Comparison of ENCODE assay signal across 8 mouse cellular contexts in genomic region chr1:78216509-78217141, GRCm38 (mm10). TPM values are rescaled to one million over a fixed set of nuclear protein-coding genes. Genes with fewer than 3 reads are reported as not detected.
DNase-seq lines count a peak whose midpoint lies in the region; ATAC-seq and TF ChIP-seq lines count a peak whose summit lies in the region.

No protein-coding gene starts in this region.

- peak overlapping the region; percentile 57 for H3K4me3 ChIP-seq in kidney, embryonic 15.5 days (replicated peaks)
- H3K4me3 ChIP-seq in heart, embryonic 16.5 days (ENCODE audit: low read length), result peak overlapping the region; percentile 69
- H3K4me3 ChIP-seq in midbrain, embryonic 12.5 days, result peak overlapping the region; percentile 66

- peak overlapping the region; percentile 45 for H3K9ac ChIP-seq in kidney, embryonic 15.5 days
- peak overlapping the region; percentile 67 for H3K9ac ChIP-seq in heart, embryonic 16.5 days (ENCODE audit: low read length)
- H3K9ac ChIP-seq in midbrain, embryonic 12.5 days (replicated peaks), result peak overlapping the region; percentile 66

- H3K36me3 ChIP-seq in kidney, embryonic 15.5 days, result no peaks in the 10 kb centered on the region
- no peaks in the 10 kb centered on the region for H3K36me3 ChIP-seq in heart, embryonic 16.5 days (ENCODE audit: control insufficient read depth, insufficient read depth)
- H3K36me3 ChIP-seq in midbrain, embryonic 12.5 days, result no peaks in the 10 kb centered on the region

- under 1% methylated on average over 70 of the region's 79 CpGs for WGBS in kidney, embryonic 15.5 days
- under 1% methylated on average over 67 of the region's 79 CpGs for WGBS in heart, embryonic 16.5 days
- under 1% methylated on average over 64 of the region's 79 CpGs for WGBS in midbrain, embryonic 12.5 days

- H3K4me2 ChIP-seq in kidney, embryonic 15.5 days, result peak overlapping the region; percentile 98
- H3K4me2 ChIP-seq in heart, embryonic 16.5 days (ENCODE audit: low read depth, low read length), result peak overlapping the region; percentile 99
- H3K4me2 ChIP-seq in midbrain, embryonic 12.5 days (replicated peaks), result peak overlapping the region; percentile 95

- no peak for TF ChIP-seq POLR2A in brain, embryonic 14.5 days (IDR thresholded peaks at IDR 0.05; ENCODE audit: borderline replicate concordance, extremely low read depth, insufficient read depth, insufficient read length, poor library complexity, severe bottlenecking)

- peaks cover 30% of the 10 kb centered on the region for H3K4me1 ChIP-seq in kidney, embryonic 15.5 days
- peaks cover 11% of the 10 kb centered on the region for H3K4me1 ChIP-seq in heart, embryonic 16.5 days (ENCODE audit: control insufficient read depth, insufficient read depth, low read length)
- H3K4me1 ChIP-seq in midbrain, embryonic 12.5 days, result peaks cover 26% of the 10 kb centered on the region

- TF ChIP-seq CTCF in brain, embryonic 14.5 days (IDR thresholded peaks at IDR 0.05; ENCODE audit: borderline replicate concordance, extremely low read depth, insufficient read depth, insufficient read length), result no peak

- H3K9me3 ChIP-seq in kidney, embryonic 15.5 days (replicated peaks), result no peaks in the 10 kb centered on the region
- no peaks in the 10 kb centered on the region for H3K9me3 ChIP-seq in heart, embryonic 16.5 days (replicated peaks; ENCODE audit: control insufficient read depth, low read length)
- H3K9me3 ChIP-seq in midbrain, embryonic 12.5 days, result no peaks in the 10 kb centered on the region

- H3K27me3 ChIP-seq in kidney, embryonic 15.5 days, result peaks cover 100% of the 10 kb centered on the region
- H3K27me3 ChIP-seq in heart, embryonic 16.5 days (ENCODE audit: control insufficient read depth, insufficient read depth, low read length), result peaks cover 84% of the 10 kb centered on the region
- H3K27me3 ChIP-seq in midbrain, embryonic 12.5 days, result peaks cover 94% of the 10 kb centered on the region

- peak; percentile 26; the same call in 1 of the 2 replicates for ATAC-seq in kidney, embryonic 15.5 days (replicated peaks; ENCODE audit: low FRiP score)
- ATAC-seq in heart, embryonic 16.5 days (replicated peaks; ENCODE audit: extremely low read depth, insufficient read depth, low FRiP score), result 0 out of 2 replicates have a peak, but pooled peaks have one; percentile 33
- ATAC-seq in midbrain, embryonic 12.5 days (ENCODE audit: low FRiP score, low read depth), result peak; percentile 59; the same call in 1 of the 2 replicates
- no peak for ATAC-seq in erythroid progenitor cell, adult 5-6 weeks (replicated peaks; ENCODE audit: low FRiP score, poor library complexity, severe bottlenecking)

- H3K27ac ChIP-seq in kidney, embryonic 15.5 days, result no peak overlapping the region
- no peak overlapping the region for H3K27ac ChIP-seq in heart, embryonic 16.5 days (ENCODE audit: low read length)
- no peak overlapping the region for H3K27ac ChIP-seq in midbrain, embryonic 12.5 days (replicated peaks)

- DNase-seq in kidney, postnatal 14 days, result no peak
- peak; percentile 63 for DNase-seq in brain, embryonic 14.5 days (ENCODE audit: low read depth)
- no peak for DNase-seq in cerebellum, adult 11-12 months
- no peak for DNase-seq in left cerebral cortex, adult 9 months (ENCODE audit: low spot score in 2 of 2)

RNA-seq across cellular contexts. Expression of gene Pax3, which starts 19.7 kb away (rescaled TPM):
- polyA plus RNA-seq in kidney, embryonic 15.5 days (2015; fragmentation: Nextera tagmentation; extraction: Ambion mirVana), result 0.12 TPM in 1 of 2 replicates, not detected in the other
- polyA plus RNA-seq in brain, embryonic 14.5 days (2012; rRNA removed), result 4.8 and 10.6 TPM in 2 replicates
- polyA plus RNA-seq in heart, embryonic 16.5 days (2015; fragmentation: Nextera tagmentation; extraction: Ambion mirVana), result 0.04 and 0.12 TPM in 2 replicates
- polyA plus RNA-seq in midbrain, embryonic 12.5 days (2016; fragmentation: Nextera tagmentation; extraction: Ambion mirVana), result 53.6 and 61.9 TPM in 2 replicates
- not detected in 2 replicates for total RNA-seq in erythroid progenitor cell, adult 5-6 weeks (2015; ENCODE audit: low replicate concordance)
- total RNA-seq in erythroid progenitor cell, adult 5-6 weeks (2017; ENCODE audit: low replicate concordance), result not detected in 2 replicates
